Mouse (Mus musculus): ENCODE measurements around the gene Kif21a. TPM values are rescaled to one million over a fixed set of nuclear protein-coding genes. Genes with fewer than 3 reads are reported as not detected.

The Kif21a gene
- 51.6 and 56.3 TPM in 2 replicates for polyA plus RNA-seq (2014; fragmentation: Nextera tagmentation; extraction: Ambion mirVana)

- Histone ChIP-seq H3K27me3 (ENCODE audit: control insufficient read depth, insufficient read depth, low read length) (no peaks in the 10 kb centered on the region), H3K4me1 (replicated peaks; ENCODE audit: control insufficient read depth, insufficient read depth, low read length) (0 out of 2 replicates have a peak, but pooled peaks cover 2% of the 10 kb centered on the region), H3K9ac (ENCODE audit: low read depth, low read length) (peak within 1 kb of the TSS; percentile 96), H3K9me3 (ENCODE audit: control insufficient read depth, low read length) (no peaks in the 10 kb centered on the region), H3K36me3 (ENCODE audit: control insufficient read depth, insufficient read depth, low read length) (no peaks in the 10 kb centered on the region), H3K4me3 (ENCODE audit: low read depth, low read length) (peak within 1 kb of the TSS; percentile 98), H3K4me2 (replicated peaks; ENCODE audit: low read depth, low read length) (peak within 1 kb of the TSS; percentile 87), H3K27ac (ENCODE audit: low read depth, low read length) (peak within 1 kb of the TSS; percentile 100)
- 1% methylated on average over 41 of the region's 89 CpGs for WGBS
- peak; percentile 83 for DNase-seq (ENCODE audit: low spot score)
- ATAC-seq (ENCODE audit: low FRiP score): peak; percentile 93
Observed at GRCm38 (mm10) chr15:91049496-91050441, at the start of gene Kif21a. Gene Kif21a (minus strand): TSS chr15:91049948.

GRCm38 (mm10) chr15:91096606-91097005, 46.9 kb upstream of the Kif21a start:
- no peak for ATAC-seq (ENCODE audit: low FRiP score)
- DNase-seq (ENCODE audit: low spot score): no peak
- Histone ChIP-seq H3K4me3 (ENCODE audit: low read depth, low read length) (no peak overlapping the region), H3K27ac (ENCODE audit: low read depth, low read length) (no peak overlapping the region), H3K4me2 (replicated peaks; ENCODE audit: low read depth, low read length) (no peak overlapping the region), H3K36me3 (ENCODE audit: control insufficient read depth, insufficient read depth, low read length) (no peaks in the 10 kb centered on the region), H3K9ac (ENCODE audit: low read depth, low read length) (no peak overlapping the region), H3K4me1 (replicated peaks; ENCODE audit: control insufficient read depth, insufficient read depth, low read length) (0 out of 2 replicates have a peak, but pooled peaks cover 6% of the 10 kb centered on the region), H3K27me3 (ENCODE audit: control insufficient read depth, insufficient read depth, low read length) (no peaks in the 10 kb centered on the region), H3K9me3 (ENCODE audit: control insufficient read depth, low read length) (no peaks in the 10 kb centered on the region)
- 88% methylated on average over 6 of the region's 6 CpGs for WGBS

GRCm38 (mm10) chr15:91089427-91089826, 39.7 kb upstream of the Kif21a start:
- H3K36me3 ChIP-seq (ENCODE audit: control insufficient read depth, insufficient read depth, low read length): no peaks in the 10 kb centered on the region
- no peak overlapping the region for H3K4me2 ChIP-seq (replicated peaks; ENCODE audit: low read depth, low read length)
- no peak for DNase-seq (ENCODE audit: low spot score)
- H3K9me3 ChIP-seq (ENCODE audit: control insufficient read depth, low read length): no peaks in the 10 kb centered on the region
- 0 out of 2 replicates have a peak, but pooled peaks cover 6% of the 10 kb centered on the region for H3K4me1 ChIP-seq (replicated peaks; ENCODE audit: control insufficient read depth, insufficient read depth, low read length)
- WGBS: 75% methylated on average over 7 of the region's 7 CpGs
- no peak overlapping the region for H3K4me3 ChIP-seq (ENCODE audit: low read depth, low read length)
- H3K27ac ChIP-seq (ENCODE audit: low read depth, low read length): no peak overlapping the region
- ATAC-seq (ENCODE audit: low FRiP score): no peak
- no peaks in the 10 kb centered on the region for H3K27me3 ChIP-seq (ENCODE audit: control insufficient read depth, insufficient read depth, low read length)
- no peak overlapping the region for H3K9ac ChIP-seq (ENCODE audit: low read depth, low read length)

GRCm38 (mm10) chr15:91088071-91088470, 38.3 kb upstream of the Kif21a start:
- H3K4me3 ChIP-seq (ENCODE audit: low read depth, low read length): no peak overlapping the region
- H3K27ac ChIP-seq (ENCODE audit: low read depth, low read length): no peak overlapping the region
- no peaks in the 10 kb centered on the region for H3K9me3 ChIP-seq (ENCODE audit: control insufficient read depth, low read length)
- no peak overlapping the region for H3K9ac ChIP-seq (ENCODE audit: low read depth, low read length)
- no peak for ATAC-seq (ENCODE audit: low FRiP score)
- H3K36me3 ChIP-seq (ENCODE audit: control insufficient read depth, insufficient read depth, low read length): no peaks in the 10 kb centered on the region
- 0 out of 2 replicates have a peak, but pooled peaks cover 6% of the 10 kb centered on the region for H3K4me1 ChIP-seq (replicated peaks; ENCODE audit: control insufficient read depth, insufficient read depth, low read length)
- WGBS: 92% methylated on average over 12 of the region's 12 CpGs
- no peaks in the 10 kb centered on the region for H3K27me3 ChIP-seq (ENCODE audit: control insufficient read depth, insufficient read depth, low read length)
- no peak for DNase-seq (ENCODE audit: low spot score)
- H3K4me2 ChIP-seq (replicated peaks; ENCODE audit: low read depth, low read length): no peak overlapping the region

GRCm38 (mm10) chr15:91077457-91078410, 28.0 kb upstream of the Kif21a start:
- Histone ChIP-seq H3K27me3 (ENCODE audit: control insufficient read depth, insufficient read depth, low read length) (no peaks in the 10 kb centered on the region), H3K4me2 (replicated peaks; ENCODE audit: low read depth, low read length) (no peak overlapping the region), H3K36me3 (ENCODE audit: control insufficient read depth, insufficient read depth, low read length) (no peaks in the 10 kb centered on the region), H3K27ac (ENCODE audit: low read depth, low read length) (no peak overlapping the region), H3K4me1 (replicated peaks; ENCODE audit: control insufficient read depth, insufficient read depth, low read length) (peaks cover 4% of the 10 kb centered on the region; the same call in 1 of the 2 replicates), H3K9ac (ENCODE audit: low read depth, low read length) (no peak overlapping the region), H3K4me3 (ENCODE audit: low read depth, low read length) (no peak overlapping the region), H3K9me3 (ENCODE audit: control insufficient read depth, low read length) (no peaks in the 10 kb centered on the region)
- WGBS: 27% methylated on average over 15 of the region's 15 CpGs
- ATAC-seq (ENCODE audit: low FRiP score) (peak; percentile 80), DNase-seq (ENCODE audit: low spot score) (peak; percentile 59)

GRCm38 (mm10) chr15:91072440-91072839, 22.7 kb upstream of the Kif21a start:
- no peaks in the 10 kb centered on the region for H3K4me1 ChIP-seq (replicated peaks; ENCODE audit: control insufficient read depth, insufficient read depth, low read length)
- DNase-seq (ENCODE audit: low spot score): no peak
- no peaks in the 10 kb centered on the region for H3K36me3 ChIP-seq (ENCODE audit: control insufficient read depth, insufficient read depth, low read length)
- no peaks in the 10 kb centered on the region for H3K27me3 ChIP-seq (ENCODE audit: control insufficient read depth, insufficient read depth, low read length)
- H3K27ac ChIP-seq (ENCODE audit: low read depth, low read length): no peak overlapping the region
- 89% methylated on average over 1 of the region's 1 CpGs for WGBS
- H3K9me3 ChIP-seq (ENCODE audit: control insufficient read depth, low read length): no peaks in the 10 kb centered on the region
- no peak overlapping the region for H3K4me3 ChIP-seq (ENCODE audit: low read depth, low read length)
- H3K9ac ChIP-seq (ENCODE audit: low read depth, low read length): no peak overlapping the region
- H3K4me2 ChIP-seq (replicated peaks; ENCODE audit: low read depth, low read length): no peak overlapping the region
- no peak for ATAC-seq (ENCODE audit: low FRiP score)

GRCm38 (mm10) chr15:91064310-91064826, 14.6 kb upstream of the Kif21a start:
- no peak overlapping the region for H3K9ac ChIP-seq (ENCODE audit: low read depth, low read length)
- H3K4me2 ChIP-seq (replicated peaks; ENCODE audit: low read depth, low read length): no peak overlapping the region
- H3K36me3 ChIP-seq (ENCODE audit: control insufficient read depth, insufficient read depth, low read length): no peaks in the 10 kb centered on the region
- ATAC-seq (ENCODE audit: low FRiP score): no peak
- no peaks in the 10 kb centered on the region for H3K4me1 ChIP-seq (replicated peaks; ENCODE audit: control insufficient read depth, insufficient read depth, low read length)
- H3K27me3 ChIP-seq (ENCODE audit: control insufficient read depth, insufficient read depth, low read length): no peaks in the 10 kb centered on the region
- WGBS: 92% methylated on average over 12 of the region's 12 CpGs
- H3K27ac ChIP-seq (ENCODE audit: low read depth, low read length): no peak overlapping the region
- H3K4me3 ChIP-seq (ENCODE audit: low read depth, low read length): no peak overlapping the region
- H3K9me3 ChIP-seq (ENCODE audit: control insufficient read depth, low read length): no peaks in the 10 kb centered on the region
- DNase-seq (ENCODE audit: low spot score): no peak

GRCm38 (mm10) chr15:91063845-91064244, 14.1 kb upstream of the Kif21a start:
- 76% methylated on average over 7 of the region's 7 CpGs for WGBS
- Histone ChIP-seq H3K4me3 (ENCODE audit: low read depth, low read length) (no peak overlapping the region), H3K4me1 (replicated peaks; ENCODE audit: control insufficient read depth, insufficient read depth, low read length) (no peaks in the 10 kb centered on the region), H3K9ac (ENCODE audit: low read depth, low read length) (no peak overlapping the region), H3K36me3 (ENCODE audit: control insufficient read depth, insufficient read depth, low read length) (no peaks in the 10 kb centered on the region), H3K9me3 (ENCODE audit: control insufficient read depth, low read length) (no peaks in the 10 kb centered on the region), H3K4me2 (replicated peaks; ENCODE audit: low read depth, low read length) (no peak overlapping the region), H3K27ac (ENCODE audit: low read depth, low read length) (no peak overlapping the region), H3K27me3 (ENCODE audit: control insufficient read depth, insufficient read depth, low read length) (no peaks in the 10 kb centered on the region)
- DNase-seq (ENCODE audit: low spot score) (no peak), ATAC-seq (ENCODE audit: low FRiP score) (no peak)
